Mouse (Mus musculus): ENCODE results near the gene Vamp9.
A peak's percentile ranks its signal among the peaks of the same experiment; 100 is the strongest.

Gene Vamp9

DNA sequence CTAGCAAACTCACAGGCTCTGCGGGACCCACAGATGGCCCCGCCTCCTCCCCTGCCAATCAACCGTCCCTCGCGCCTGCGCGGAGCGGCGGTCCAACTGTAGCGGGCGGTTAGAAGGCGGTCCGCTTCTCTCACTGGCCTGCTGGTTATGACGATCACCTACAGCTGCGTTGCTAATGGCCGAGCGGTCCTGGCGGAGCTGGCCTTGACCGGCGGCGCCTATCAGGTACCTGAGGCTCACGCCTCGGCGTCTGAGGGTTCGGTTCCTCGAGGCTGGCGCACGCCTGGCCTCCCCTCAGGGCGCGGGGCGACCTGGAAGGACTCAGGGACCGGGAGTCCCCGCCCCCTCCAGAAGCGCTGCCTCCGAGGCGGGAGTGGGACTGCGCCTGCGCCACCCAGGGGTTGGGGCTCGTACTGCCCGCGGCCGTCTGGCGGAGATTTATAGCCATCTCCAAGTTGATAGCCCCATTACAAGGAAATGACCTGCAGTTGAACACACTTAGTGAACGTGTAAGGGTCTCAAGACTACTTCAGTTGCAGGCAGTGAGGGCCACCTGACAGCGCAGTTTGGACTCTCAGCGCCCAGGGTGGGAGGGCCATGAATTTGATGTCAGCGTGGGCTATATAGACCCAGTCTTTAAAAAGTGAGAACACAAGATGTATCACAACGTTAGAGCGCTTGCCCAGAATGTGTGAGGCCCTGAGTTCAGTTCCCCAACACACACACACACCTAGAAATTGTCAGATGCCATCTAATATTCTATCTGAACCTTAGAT, at the start of gene Vamp9:
Gene Vamp9, plus strand, starts transcription at position 74 of the 776 bp plus-strand sequence.
- peak; percentile 93 for DNase-seq

GRCm38 (mm10) chr5:99857106-99857637, 48.9 kb upstream of the Vamp9 start:
- no peak for DNase-seq

- DNase-seq, result no peak
Observed at GRCm38 (mm10) chr5:99859637-99860433, 46.2 kb upstream of the Vamp9 start.

DNA sequence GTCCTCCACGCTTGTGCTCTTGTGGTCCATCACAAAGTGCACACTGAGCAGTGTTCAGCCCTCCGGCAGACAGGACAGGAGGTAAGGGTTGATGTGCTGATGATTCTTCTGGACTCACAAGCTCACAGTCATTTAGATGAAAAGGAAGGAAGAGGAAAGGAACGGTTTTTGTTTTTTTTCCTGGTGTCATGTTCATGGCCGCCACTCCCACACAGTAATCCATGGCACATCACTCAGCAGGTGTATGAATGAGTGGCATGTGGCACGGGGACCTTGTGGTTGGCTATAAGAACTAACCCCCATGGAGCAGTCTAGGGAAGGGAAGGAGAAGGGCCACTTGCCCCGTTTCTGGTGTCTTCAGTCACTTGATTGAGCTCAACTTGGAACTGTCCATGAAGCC, 44.2 kb upstream of the Vamp9 start:
- no peak for DNase-seq

DNA sequence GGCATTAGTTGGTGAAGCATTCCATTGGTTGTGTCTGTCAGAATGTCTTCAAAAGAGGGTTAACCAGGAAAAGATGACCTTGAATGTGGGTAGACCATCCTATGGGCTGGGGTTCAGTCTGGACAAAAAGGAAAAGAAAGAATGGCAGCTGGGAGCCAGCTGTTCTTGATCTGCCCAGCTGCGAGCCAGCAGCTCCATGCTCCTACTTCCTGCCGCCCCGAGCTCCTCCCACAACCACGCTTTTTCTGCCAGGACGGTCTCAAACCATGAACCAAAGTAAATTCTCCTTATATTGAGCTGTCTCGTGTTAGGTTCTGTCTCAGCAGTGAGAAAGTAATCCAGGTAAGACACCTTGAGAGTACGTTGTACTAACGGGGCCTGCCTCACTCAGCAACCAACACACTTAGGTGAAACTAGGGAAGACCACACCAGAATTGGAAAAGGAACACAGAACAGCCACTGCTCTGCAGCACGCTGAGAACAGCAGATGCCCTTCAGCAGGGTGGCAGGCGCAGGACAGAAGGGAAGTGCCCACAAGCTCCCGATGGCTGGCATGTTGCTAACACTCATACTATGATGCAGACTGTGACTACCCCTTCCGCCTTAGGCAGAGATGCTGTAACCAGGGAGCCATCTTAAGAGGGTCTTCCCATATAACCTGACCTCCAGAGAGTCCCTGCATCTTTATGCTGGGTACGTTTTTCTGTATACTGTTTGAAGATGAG, 42.2 kb upstream of the Vamp9 start:
- DNase-seq, result peak; percentile 45

GRCm38 (mm10) chr5:99865779-99866178, 40.3 kb upstream of the Vamp9 start:
- no peak for DNase-seq

GRCm38 (mm10) chr5:99868286-99868685, 37.8 kb upstream of the Vamp9 start:
- no peak for DNase-seq

- no peak for DNase-seq
Observed at GRCm38 (mm10) chr5:99868923-99869322, 37.1 kb upstream of the Vamp9 start.

- no peak for DNase-seq
Observed at GRCm38 (mm10) chr5:99877565-99877964, 28.5 kb upstream of the Vamp9 start.

DNA sequence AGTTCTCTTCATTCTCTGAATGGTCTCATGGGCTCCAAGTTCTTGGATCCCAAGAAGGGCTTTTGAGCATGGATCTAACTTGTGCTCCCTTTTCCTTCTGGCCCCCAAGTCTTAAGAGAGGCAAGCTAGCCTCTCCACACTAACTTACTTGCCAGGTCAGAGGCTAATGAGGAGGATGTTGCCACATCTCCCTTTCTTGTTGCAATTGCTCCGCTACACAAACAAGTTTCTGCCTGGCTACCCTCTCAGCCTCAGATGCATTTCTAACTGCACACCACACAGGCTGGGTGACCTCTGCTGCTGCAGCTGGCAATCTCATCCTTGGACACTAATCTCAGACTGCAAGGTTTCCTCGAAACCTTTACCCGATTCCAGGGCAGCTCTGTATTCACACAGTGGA, 23.6 kb upstream of the Vamp9 start:
- DNase-seq, result no peak

- no peak for DNase-seq
Observed at GRCm38 (mm10) chr5:99884035-99884434, 22.0 kb upstream of the Vamp9 start.

DNA sequence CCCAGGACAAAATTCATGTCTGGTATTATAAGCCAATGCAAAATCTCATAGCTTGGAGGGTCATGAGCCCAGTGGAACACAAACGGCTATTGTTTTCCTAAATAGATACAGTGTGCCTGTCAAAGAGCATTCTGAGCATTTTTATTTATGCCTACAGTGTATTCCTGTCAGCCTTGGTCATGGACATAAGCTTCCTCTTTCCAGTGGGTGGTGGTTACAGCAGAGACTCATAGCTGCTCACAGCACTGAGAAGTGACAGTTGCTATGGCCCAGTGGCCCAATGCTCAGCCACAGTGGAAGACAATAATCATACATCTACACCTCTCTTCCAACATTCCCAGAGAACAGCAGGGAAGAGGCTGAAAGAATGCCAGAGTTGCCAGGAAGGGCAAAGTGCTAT, 18.9 kb upstream of the Vamp9 start:
- DNase-seq, result no peak

DNA sequence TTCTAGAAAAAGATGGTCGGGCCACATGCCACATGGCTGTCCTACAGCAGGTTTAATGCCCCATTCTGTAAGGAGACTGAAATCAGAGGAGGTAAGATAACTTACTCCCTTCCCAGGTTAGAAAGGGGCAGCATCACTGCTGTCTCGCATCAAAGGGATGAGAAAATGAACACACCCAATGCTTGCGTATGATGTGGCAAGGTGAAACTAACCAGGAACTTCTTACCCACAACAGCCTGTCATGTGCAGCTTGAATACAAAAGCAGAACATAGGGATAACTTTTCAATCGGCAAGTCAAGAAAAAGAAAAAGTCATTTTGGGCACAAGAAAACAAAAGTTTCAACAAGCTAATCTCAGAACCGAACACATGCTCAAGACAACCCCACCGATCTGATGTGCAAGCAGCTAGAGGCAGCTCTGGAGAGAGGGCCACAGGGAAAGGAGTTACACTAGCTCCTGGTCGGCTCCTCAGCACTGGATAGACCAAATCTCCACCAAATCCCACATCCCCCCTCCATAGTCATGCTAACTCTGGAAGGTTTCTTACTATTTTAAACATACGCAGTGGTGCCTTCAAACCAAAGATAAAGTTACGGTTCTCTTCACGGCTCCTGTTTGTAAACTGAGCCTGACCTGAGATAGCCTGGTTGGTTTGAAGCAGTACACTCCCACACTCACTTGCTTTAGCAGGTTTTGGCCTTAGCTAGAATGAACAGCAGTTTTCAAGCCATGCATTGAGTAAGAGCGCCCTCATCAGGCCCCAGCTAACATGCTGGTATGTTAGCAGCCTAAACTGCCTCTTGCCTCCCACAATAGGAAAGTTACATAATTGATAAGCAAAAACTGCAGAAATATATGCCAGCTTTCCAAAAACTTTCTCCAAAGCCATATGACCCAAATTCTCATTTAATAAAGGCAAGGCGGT, 14.3 kb upstream of the Vamp9 start:
- DNase-seq, result peak; percentile 62

GRCm38 (mm10) chr5:99900041-99900440, 6.0 kb upstream of the Vamp9 start:
- DNase-seq, result peak; percentile 38

DNA sequence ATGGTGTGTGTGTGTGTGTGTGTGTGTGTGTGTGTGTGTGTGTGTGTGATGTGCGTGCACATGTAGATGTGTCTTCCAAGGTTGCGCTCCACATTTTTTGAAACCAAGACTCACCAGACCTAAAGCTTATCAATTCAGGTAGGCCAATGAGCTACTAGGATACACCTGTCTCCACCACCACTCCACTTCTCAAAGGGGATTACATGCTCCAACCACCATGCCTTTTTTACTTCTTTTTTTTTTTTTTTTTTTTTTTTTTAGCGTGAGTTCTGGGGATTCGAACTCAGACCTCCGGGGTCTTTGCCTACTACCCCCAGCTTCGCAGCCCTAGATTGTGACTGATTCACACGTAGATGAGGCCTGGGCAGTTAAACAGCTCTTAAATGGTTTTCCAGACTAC, 323 bp upstream of the Vamp9 start:
- no peak for DNase-seq

DNA sequence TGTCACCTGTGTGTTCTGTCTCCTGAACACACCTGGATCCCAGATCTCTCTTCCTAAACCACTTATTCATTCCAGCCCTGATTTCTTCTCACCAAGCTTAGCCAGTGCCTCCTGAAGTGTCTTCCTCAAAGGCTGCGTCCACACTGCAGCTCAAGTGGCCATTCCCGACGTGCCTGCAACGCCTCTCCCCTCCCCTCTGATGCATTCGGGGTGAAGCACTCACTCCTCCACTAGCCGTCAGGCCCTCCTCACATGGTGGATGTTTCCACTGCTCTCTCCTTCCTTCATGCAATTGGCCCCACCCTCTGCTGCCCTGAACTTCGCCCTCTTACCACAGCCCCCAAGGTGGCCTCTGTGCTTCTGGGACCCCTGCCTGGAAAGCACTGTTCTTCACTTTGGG, 9.4 kb downstream of the Vamp9 start:
- DNase-seq, result no peak

- no peak for DNase-seq
Observed at GRCm38 (mm10) chr5:99922033-99922432, 16.0 kb downstream of the Vamp9 start.

DNA sequence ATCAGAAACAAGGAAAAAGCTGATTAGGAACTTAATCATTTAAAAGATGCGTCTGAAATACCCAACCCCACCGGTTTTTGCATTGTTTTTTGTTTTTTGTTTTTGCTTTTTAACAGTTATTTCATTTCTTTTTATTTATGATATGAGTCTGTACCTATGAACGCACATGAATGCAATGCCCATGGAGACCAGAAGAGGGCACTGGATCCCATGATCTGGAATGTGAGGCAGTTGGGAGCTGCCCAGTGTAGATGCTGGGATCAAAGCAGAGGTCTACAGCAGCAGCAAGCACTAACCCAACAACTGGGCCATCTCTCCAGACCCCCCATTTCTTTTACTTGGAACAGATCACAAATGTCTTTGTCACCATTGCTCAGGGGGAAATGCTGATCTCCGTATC, 21.9 kb downstream of the Vamp9 start:
- no peak for DNase-seq

GRCm38 (mm10) chr5:99931910-99932309, 25.9 kb downstream of the Vamp9 start:
- no peak for DNase-seq

- DNase-seq, result no peak
Observed at GRCm38 (mm10) chr5:99939440-99939839, 33.4 kb downstream of the Vamp9 start.

DNA sequence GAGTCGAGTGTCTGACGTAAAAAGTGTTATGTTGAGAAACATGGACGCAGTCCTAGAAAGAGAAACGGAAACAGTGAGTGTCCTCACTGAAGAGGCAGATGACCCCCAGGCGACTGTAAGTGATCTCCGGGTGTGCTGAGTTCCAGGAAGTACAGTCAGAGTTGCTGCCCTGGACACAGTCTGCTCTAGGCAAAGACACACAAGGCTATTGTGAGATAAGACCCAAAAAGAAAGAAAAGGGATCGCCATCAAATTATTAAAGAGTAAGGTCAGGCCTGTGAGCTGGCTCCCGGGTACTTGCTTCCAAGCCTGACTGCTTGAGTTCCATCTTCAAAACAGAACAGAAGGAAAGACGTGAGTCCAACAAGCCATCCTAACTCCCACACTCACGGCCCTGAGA, 35.2 kb downstream of the Vamp9 start:
- DNase-seq, result no peak
